Mouse (Mus musculus) cerebellum, postnatal 36 days (tissue): Measurements from ENCODE around the gene Gm614.

Source experiments
- DNase-seq, 2 experiments: peaks; one replicate each; pipeline ENCODE4 v3.0.0; 2021 to 2022; ENCODE audit warnings: mixed read lengths in 2 of 2

The Gm614 gene

DNA sequence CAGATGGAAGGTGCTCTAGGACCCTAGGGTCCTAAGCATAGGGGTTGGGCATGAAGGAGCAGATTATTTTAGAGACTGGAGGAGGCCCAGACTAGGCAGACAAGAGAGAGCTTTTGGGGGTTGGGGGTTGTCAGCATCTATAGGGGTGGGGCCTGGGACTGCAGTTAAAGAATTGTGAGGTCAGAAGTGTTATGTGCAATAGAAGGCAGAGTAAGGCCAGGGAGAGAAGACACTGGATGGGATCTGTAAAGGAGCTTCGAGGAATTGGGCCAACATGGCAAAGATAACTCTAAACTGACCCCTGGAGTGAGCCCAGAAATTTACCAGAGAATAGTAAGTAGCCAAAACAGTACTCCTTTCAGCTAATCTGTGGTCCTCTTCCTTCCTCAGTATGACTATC is at the start of gene Gm614:
Gene Gm614 (minus strand): TSS at position 101 of the 400 bp plus-strand sequence.
- no peak for DNase-seq

DNA sequence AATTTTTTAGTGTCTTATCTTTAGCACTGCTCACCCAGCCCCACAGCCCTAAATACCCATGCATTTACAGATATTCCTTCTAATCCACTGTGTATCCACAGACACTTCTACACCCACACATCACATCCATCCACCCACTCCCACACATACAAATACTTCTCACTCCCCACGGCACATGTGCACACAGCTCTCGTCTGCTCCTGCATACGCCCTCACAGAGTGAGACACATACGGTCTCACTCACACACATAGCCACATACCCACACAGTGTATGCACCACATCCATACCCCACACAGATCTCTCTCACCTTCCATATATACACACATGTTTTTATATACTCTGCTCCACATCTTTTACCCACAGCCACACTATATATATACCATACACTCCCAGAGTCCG is 45.5 kb upstream of the Gm614 start:
- no peak for DNase-seq

GRCm38 (mm10) chrX:101304646-101305045 is 40.9 kb upstream of the Gm614 start:
- DNase-seq = peak; percentile 50 to 51

DNA sequence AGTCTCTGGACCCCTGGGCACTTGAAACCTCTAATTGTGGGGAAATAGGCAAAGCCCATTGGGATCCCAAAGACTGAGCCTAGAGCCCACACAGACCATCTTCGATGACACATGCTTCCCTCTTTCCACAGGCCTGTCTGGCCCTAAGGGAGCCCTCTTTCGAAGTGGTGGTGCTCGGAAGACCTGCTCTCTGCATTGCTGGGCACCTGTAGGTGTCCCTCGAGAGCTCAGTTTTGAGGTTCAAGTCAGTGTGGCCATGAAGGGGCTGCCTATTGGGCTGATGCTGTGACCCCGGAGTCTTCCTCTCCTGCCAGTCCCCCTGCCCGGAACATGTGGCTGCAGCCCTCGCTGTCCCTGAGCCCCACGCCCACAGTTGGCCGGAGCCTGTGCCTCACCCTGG is 37.9 kb upstream of the Gm614 start:
- peak; percentile 26 to 28 for DNase-seq

DNA sequence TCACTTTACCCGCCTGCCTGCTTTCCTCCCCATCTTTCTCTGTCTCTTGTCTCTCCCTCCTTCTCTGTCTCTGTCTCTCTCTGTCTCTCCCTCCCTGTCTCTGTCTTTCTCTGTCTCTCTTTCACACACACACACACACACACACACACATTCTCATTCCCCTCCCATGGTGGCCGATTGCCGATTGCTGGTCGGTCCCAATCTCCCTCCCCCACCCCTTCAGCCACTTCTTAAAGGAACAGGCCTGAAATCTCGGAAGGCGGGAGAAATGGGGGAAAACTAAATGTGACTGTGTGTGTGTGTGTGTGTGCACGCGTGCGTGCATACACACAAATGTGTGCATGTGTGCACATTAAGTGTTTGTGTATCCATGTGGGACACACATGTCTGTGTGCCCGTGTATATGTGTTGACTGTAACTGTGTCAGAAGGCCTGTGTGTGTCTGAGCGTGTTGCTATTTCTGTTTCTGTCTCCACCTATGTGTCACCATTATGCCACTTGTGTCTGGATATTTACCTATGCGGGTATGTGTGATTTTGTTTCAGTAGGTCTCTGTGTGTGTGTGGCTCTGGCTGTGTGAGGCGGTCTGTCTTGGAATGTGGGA is 36.7 kb upstream of the Gm614 start:
- peak in 1 of 2 experiments; percentile 26 for DNase-seq

GRCm38 (mm10) chrX:101299473-101300426 is 36.0 kb upstream of the Gm614 start:
- DNase-seq = no peak

- DNase-seq = peak; percentile 53 to 73
These were observed 35.3 kb upstream of the Gm614 start, which contains the start of gene Nlgn3 for GRCm38 (mm10) chrX:101299055-101299454. Gene Nlgn3, plus strand, starts transcription at chrX:101299168.

DNA sequence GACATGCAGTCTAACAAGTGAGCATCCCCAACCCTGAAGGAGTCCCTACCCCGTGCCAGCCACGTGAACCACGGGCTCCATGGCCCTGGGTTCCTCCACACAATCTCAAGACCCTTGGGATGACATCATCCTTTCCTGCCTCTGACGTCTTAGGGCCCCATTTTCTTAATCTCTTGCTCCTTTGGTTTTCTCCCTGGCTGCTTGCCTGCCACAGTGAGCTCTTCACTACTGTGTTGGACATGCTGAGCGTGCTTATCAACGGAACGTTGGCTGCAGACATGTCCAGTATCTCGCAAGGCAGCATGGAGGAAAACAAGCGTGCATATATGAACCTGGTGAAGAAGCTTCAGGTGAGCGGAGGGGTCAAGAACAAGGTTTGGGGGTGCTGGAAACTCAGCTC is 26.3 kb upstream of the Gm614 start:
- no peak for DNase-seq

DNA sequence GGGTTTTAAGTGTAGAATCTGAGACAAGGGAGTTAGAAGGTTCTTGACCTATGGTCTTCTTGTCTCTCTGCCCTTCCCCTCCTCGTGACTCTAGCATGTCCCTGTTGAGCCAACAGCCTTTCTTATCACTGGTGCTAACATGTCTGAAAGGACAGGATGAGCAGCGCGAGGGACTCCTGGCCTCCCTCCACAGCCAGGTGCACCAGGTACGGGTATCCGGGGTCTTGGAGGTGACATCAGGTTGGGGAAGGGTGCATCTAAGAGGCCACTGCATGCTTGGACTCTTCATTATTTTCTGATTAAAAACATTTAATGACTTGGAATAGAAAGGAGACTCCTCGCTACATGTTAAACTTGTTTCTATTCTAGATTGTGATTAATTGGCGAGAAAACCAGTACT is 25.2 kb upstream of the Gm614 start:
- DNase-seq = no peak

- DNase-seq = no peak
These were observed 24.6 kb upstream of the Gm614 start for GRCm38 (mm10) chrX:101288432-101288831.

- no peak for DNase-seq
These were observed 23.8 kb upstream of the Gm614 start for GRCm38 (mm10) chrX:101287543-101287942.

GRCm38 (mm10) chrX:101285953-101286670 is 22.3 kb upstream of the Gm614 start:
- no peak for DNase-seq

DNA sequence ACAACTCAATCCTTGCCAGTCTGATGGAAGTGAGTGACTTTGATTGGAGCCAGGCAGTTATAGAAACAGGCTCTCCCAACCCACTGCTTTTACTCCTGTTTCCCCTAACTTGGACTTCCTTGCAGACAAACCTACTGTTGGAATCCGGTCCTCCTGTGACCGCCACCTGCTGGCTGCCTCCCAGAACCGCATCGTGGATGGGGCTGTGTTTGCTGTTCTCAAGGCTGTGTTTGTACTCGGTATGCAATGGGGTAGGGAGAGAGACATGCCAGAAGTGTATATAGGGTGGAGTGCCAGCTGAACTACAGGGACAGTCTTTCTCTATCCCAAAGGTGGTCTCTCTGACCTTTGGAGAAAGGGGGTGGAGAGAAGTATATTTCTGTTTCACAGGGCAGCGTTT is 21.7 kb upstream of the Gm614 start:
- DNase-seq = peak; percentile 60 to 62

GRCm38 (mm10) chrX:101282813-101283212 is 19.0 kb upstream of the Gm614 start:
- DNase-seq = no peak

- DNase-seq = peak; percentile 85 to 90
These were observed 10.3 kb upstream of the Gm614 start, which contains the start of gene Med12 for GRCm38 (mm10) chrX:101273875-101274738. Gene Med12, plus strand, starts transcription at chrX:101274030.

DNA sequence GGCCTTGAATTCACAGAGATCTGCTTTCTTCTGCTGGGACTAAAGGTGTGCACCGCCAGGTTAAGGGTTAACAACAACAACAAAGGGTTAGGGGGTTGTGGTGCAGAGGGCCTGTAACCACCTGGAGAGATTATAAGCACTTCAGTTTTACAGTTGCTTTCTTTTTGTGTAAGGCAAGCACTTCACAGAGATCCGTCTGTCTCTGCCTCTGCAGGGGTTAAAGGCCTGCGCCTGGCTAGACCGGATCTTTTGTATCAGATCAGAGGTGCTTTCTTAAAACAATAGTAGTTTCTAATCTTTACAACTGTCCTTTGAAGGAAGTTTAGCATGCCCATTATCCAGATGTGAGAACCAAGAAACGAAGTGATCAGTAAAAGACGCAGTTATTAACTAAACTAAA is 9.6 kb upstream of the Gm614 start:
- DNase-seq = no peak

- no peak for DNase-seq
These were observed 4.9 kb upstream of the Gm614 start, which contains the start of gene Gm20489 for GRCm38 (mm10) chrX:101268755-101269124. Gene Gm20489, minus strand, starts transcription at chrX:101269023.

GRCm38 (mm10) chrX:101268025-101268754 is 4.4 kb upstream of the Gm614 start, which contains the start of gene Il2rg:
Gene Il2rg, minus strand, starts transcription at chrX:101268255.
- DNase-seq = no peak

GRCm38 (mm10) chrX:101266631-101267030 is 2.8 kb upstream of the Gm614 start:
- no peak for DNase-seq

- no peak for DNase-seq
These were observed 3.1 kb downstream of the Gm614 start for GRCm38 (mm10) chrX:101260441-101261325.
